Mouse (Mus musculus) liver, embryonic 14.5 days (tissue): ENCODE measurements around the gene Ints3.

Experiments used
- CTCF ChIP-seq: IDR thresholded peaks from 2 replicates; pipeline ENCODE4 v1.5.1; 2016; ENCODE audit warnings: antibody characterized with exemption, low read depth, control low read depth
- EP300 ChIP-seq: IDR thresholded peaks from 2 replicates; pipeline ENCODE4 v1.6.1; 2016; ENCODE audit warnings: antibody characterized with exemption, low read depth

DNA sequence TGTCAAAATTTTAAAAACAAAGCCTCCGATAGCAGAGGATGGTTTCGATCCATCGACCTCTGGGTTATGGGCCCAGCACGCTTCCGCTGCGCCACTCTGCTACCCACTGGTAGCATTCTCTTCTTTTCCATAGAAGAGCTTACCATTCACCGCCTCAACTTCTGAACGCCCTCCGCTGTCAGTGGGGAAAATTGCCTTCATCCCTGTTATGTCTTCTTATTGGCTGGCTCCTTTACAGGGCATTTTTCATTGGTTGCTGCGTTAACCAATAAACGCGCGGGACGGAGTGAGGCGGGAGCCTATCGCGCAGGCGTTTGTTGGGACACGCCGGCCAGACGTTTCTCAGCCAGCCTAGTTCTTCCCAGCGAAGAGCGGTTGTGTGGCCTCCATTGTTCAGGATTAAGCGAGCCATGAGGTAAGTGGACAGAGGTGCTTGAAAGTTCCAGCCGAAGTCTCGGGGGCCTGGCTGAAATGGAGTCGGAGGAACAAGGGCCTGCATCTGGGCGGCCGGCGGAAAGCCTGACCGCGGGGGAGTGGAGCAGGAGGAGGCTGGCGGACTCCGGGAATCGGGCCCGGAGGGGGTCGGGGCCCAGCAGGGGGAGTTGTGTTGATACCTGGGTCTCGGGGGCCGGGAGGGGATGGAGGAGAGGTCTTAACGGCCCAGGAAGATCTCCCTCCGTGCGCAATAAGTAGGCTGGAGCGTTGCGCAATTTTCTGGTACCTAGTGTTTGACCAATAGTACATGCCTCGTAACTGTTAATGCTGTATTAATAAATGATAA, 42.6 kb upstream of the Ints3 start, which contains the start of gene Ilf2:
- TF ChIP-seq CTCF, result peak; percentile 73
- TF ChIP-seq EP300, result peak; percentile 54
